Mouse (Mus musculus): ENCODE results near the gene Slc38a4. TPM values are rescaled to one million over a fixed set of nuclear protein-coding genes. Genes with fewer than 3 reads are reported as not detected.
A peak's percentile ranks its signal among the peaks of the same experiment; 100 is the strongest.

Slc38a4 gene
- polyA plus RNA-seq, 1 experiment from 2014 or later, result 8.5 TPM

- no peak overlapping the region for H3K27ac ChIP-seq (replicated peaks)
- H3K9ac ChIP-seq, result no peak overlapping the region
- H3K4me1 ChIP-seq (replicated peaks), result no peaks in the 10 kb centered on the region
- no peaks in the 10 kb centered on the region for H3K9me3 ChIP-seq
- no peak overlapping the region for H3K4me2 ChIP-seq
- ATAC-seq (ENCODE audit: low read depth), result no peak
- H3K27me3 ChIP-seq, result no peaks in the 10 kb centered on the region
- no peaks in the 10 kb centered on the region for H3K36me3 ChIP-seq
- 69% methylated on average over 13 of the region's 13 CpGs for WGBS
- H3K4me3 ChIP-seq, result no peak overlapping the region
Observed at GRCm38 (mm10) chr15:97072859-97073826, 17.4 kb upstream of the Slc38a4 start.

DNA sequence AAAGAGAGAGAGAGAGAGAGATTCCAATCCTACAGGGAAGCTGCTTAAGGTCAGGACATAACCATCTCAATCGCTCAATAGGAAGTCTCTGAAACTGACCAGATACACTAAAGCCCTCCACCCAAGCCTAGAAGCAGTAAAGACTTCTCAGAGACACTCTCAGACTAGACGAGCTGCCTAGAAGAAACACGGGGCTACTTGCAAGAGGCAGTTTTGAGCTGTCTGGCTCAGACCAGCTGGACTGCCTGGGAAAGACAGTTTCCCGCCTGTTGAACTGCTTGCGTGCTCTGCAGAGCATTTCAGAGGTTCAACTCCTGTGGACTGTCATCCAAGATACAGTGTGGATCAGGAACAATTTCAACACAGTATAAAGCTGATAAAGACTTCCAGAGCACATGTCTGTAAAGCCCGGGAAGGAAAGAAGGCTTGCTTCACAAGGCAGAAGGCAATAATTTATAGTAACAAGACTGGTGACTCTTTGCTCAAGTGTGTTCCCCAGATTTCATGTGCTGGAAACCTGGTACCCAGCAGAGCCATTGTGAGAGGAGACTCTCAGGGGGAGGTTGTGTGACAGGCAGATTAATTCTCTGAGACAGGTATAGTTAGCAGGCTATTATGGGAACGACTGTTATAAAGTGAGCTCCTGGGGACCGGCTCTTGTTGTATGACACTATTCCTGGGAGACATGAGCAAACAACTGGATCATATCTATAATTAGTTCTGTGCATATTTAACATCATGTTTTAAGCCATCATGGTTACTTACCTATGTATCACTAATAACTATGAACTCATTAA lies 11.8 kb upstream of the Slc38a4 start:
- H3K27ac ChIP-seq (replicated peaks), result no peak overlapping the region
- H3K9me3 ChIP-seq, result no peaks in the 10 kb centered on the region
- WGBS, result 53% methylated on average over 8 of the region's 8 CpGs
- no peak for ATAC-seq (ENCODE audit: low read depth)
- no peaks in the 10 kb centered on the region for H3K4me1 ChIP-seq (replicated peaks)
- H3K4me3 ChIP-seq, result no peak overlapping the region
- H3K4me2 ChIP-seq, result no peak overlapping the region
- H3K9ac ChIP-seq, result no peak overlapping the region
- H3K36me3 ChIP-seq, result no peaks in the 10 kb centered on the region
- no peaks in the 10 kb centered on the region for H3K27me3 ChIP-seq

- H3K36me3 ChIP-seq, result no peaks in the 10 kb centered on the region
- no peak for ATAC-seq (ENCODE audit: low read depth)
- 83% methylated on average over 5 of the region's 5 CpGs for WGBS
Observed at GRCm38 (mm10) chr15:97066937-97067336, 11.2 kb upstream of the Slc38a4 start.

DNA sequence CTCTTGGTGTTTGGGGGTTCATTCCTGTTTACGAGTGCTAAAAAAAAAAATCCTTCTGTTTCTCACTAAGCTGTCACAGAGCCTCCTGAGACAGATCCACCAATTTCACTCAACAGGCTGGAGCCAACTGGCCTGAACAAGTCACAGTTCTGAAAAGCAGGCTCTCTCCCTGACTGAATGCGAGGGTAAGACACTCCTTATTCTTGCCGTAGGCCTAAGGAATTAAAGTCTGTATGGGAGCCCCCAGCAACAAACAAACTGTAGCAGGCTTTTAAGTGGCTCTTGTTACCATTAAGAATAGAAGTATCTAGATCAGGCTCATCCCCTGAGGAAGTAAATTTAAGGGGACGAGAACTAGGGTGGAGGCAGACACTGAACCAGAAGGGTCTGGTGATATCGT lies 7.5 kb upstream of the Slc38a4 start:
- 94% methylated on average over 5 of the region's 5 CpGs for WGBS
- no peak overlapping the region for H3K9ac ChIP-seq
- no peak for ATAC-seq (ENCODE audit: low read depth)

More at GRCm38 (mm10) chr15:97066937-97067336, 11.2 kb upstream of the Slc38a4 start:
- Histone ChIP-seq H3K4me1 (replicated peaks) (no peaks in the 10 kb centered on the region), H3K27ac (replicated peaks) (no peak overlapping the region), H3K9me3 (no peaks in the 10 kb centered on the region), H3K9ac (no peak overlapping the region), H3K4me2 (no peak overlapping the region), H3K4me3 (no peak overlapping the region), H3K27me3 (no peaks in the 10 kb centered on the region)

GRCm38 (mm10) chr15:97060973-97061372 lies 5.2 kb upstream of the Slc38a4 start:
- Histone ChIP-seq H3K27me3 (peaks cover 3% of the 10 kb centered on the region; the same call in 1 of the 2 replicates), H3K9ac (no peak overlapping the region), H3K4me2 (no peak overlapping the region), H3K4me1 (replicated peaks) (no peaks in the 10 kb centered on the region), H3K4me3 (no peak overlapping the region), H3K36me3 (no peaks in the 10 kb centered on the region), H3K9me3 (no peaks in the 10 kb centered on the region), H3K27ac (replicated peaks) (no peak overlapping the region)
- no peak for ATAC-seq (ENCODE audit: low read depth)
- WGBS, result 92% methylated on average over 8 of the region's 8 CpGs

More for the DNA sequence above, 7.5 kb upstream of the Slc38a4 start:
- H3K4me2 ChIP-seq, result no peak overlapping the region
- no peak overlapping the region for H3K27ac ChIP-seq (replicated peaks)
- no peaks in the 10 kb centered on the region for H3K4me1 ChIP-seq (replicated peaks)
- no peak overlapping the region for H3K4me3 ChIP-seq
- no peaks in the 10 kb centered on the region for H3K36me3 ChIP-seq
- H3K27me3 ChIP-seq, result no peaks in the 10 kb centered on the region
- no peaks in the 10 kb centered on the region for H3K9me3 ChIP-seq

DNA sequence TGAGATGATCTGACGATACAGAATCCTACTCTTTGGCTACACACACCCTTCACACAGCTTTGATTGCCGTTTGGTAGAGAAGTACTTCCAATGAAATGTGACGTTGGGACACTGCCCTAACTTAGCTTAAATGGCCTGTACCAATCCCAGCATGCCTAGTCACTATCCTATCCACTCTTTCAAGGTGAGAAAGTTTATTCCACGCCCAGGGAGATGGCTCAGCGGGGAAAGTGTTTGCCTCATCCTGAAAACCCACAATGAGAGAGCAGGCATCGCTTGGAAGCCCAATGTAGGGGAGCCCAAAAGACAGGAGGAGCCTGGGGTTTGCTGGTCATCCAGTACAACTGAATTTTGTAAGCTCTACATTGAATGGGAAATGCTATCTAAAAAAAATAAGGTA lies 4.8 kb upstream of the Slc38a4 start:
- ATAC-seq (ENCODE audit: low read depth), result no peak
- Histone ChIP-seq H3K36me3 (no peaks in the 10 kb centered on the region), H3K4me2 (no peak overlapping the region), H3K27ac (replicated peaks) (no peak overlapping the region), H3K4me3 (no peak overlapping the region), H3K9me3 (no peaks in the 10 kb centered on the region), H3K27me3 (peaks cover 5% of the 10 kb centered on the region), H3K4me1 (replicated peaks) (no peaks in the 10 kb centered on the region), H3K9ac (no peak overlapping the region)
- WGBS, result 93% methylated on average over 6 of the region's 6 CpGs

- Histone ChIP-seq H3K9me3 (no peaks in the 10 kb centered on the region), H3K27me3 (peaks cover 10% of the 10 kb centered on the region), H3K27ac (replicated peaks) (no peak overlapping the region), H3K36me3 (no peaks in the 10 kb centered on the region), H3K4me3 (no peak overlapping the region), H3K9ac (no peak overlapping the region), H3K4me2 (no peak overlapping the region), H3K4me1 (replicated peaks) (peaks cover 1% of the 10 kb centered on the region; the same call in 1 of the 2 replicates)
- 90% methylated on average over 14 of the region's 14 CpGs for WGBS
- no peak for ATAC-seq (ENCODE audit: low read depth)
Observed at GRCm38 (mm10) chr15:97060102-97060501, 4.3 kb upstream of the Slc38a4 start.

DNA sequence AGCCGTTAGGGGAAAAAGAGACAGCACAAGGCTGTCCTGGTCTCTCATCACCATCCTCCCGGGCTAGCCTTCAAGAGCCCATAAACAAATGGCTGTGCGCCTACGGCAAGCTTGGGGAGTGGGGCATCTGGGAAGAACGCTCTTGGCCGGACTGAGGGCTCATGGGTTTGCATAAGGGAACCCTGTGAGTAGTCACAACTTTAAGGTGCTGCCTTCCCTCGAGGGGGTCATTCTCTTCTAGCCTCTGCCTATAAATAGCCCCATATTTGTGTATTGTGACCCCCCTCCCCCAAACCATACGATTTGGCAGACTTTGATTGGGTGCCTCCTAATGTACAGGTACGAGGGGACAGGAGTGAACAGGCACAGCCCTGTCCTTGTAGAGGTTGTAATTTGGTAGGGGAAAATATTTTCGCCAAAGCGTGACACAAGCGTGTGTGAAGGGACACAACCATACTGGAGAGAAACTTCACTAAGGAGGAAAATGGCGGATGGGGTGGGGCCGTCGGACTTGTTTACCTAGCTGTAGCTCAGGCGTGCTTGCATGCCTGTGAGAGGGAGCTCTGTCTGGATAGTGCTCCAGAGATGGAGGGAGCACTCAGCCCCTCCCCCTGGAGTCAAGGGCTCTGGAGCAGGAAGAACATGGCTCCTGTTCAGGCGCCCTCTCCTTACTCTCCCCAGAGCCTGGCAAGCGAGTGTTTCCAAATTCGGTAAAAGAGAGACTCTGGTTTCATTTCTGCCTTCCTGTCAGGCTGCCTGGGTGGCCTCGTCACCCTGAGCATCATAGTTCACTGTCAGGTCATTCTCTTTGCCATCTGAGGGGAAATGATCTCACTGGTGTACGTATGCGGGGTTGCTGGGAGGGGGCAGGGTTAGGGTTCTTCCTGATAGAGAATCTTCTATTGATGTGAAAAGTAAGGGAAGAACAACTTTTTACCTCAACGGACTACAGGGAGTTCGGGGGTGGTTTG lies 3.6 kb upstream of the Slc38a4 start:
- Histone ChIP-seq H3K4me1 (replicated peaks) (peaks cover 9% of the 10 kb centered on the region; the same call in 1 of the 2 replicates), H3K27me3 (peaks cover 15% of the 10 kb centered on the region), H3K4me2 (no peak overlapping the region), H3K9ac (no peak overlapping the region), H3K9me3 (peaks cover 4% of the 10 kb centered on the region; the same call in 1 of the 2 replicates), H3K4me3 (no peak overlapping the region), H3K27ac (replicated peaks) (no peak overlapping the region), H3K36me3 (no peaks in the 10 kb centered on the region)
- ATAC-seq (ENCODE audit: low read depth), result no peak
- WGBS, result 88% methylated on average over 24 of the region's 24 CpGs

- WGBS, result 44% methylated on average over 31 of the region's 31 CpGs
- H3K27me3 ChIP-seq, result peaks cover 18% of the 10 kb centered on the region
- H3K4me1 ChIP-seq (replicated peaks), result peaks cover 11% of the 10 kb centered on the region; the same call in 1 of the 2 replicates
- peak overlapping the region; percentile 33 for H3K4me3 ChIP-seq
- peak overlapping the region; percentile 56 for H3K4me2 ChIP-seq
- ATAC-seq (ENCODE audit: low read depth), result no peak
- no peak overlapping the region for H3K27ac ChIP-seq (replicated peaks)
- H3K9me3 ChIP-seq, result peaks cover 8% of the 10 kb centered on the region; the same call in 1 of the 2 replicates
- H3K36me3 ChIP-seq, result no peaks in the 10 kb centered on the region
- H3K9ac ChIP-seq, result peak overlapping the region; percentile 47
Observed at GRCm38 (mm10) chr15:97054767-97055489, 828 bp downstream of the Slc38a4 start.

DNA sequence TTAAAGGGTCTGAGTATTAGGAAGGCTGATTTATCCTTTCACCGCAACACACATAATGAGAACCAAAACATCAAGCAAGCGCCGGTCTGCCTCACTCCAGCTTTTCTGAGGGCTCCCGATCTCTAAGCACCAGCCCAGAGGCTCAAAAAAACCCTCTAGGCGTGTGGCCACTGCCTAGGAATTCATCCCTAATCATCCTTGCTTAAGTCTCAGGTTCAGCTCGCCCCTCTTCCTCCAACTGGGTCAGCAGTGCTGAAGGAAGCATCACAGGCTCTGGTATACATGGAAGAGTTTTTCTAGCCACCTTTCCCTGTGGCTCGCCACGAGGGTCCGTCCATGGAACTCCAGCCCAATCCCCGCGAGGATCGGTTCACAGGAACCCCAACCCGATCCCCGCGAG lies 1.6 kb downstream of the Slc38a4 start:
- Histone ChIP-seq H3K27ac (replicated peaks) (no peak overlapping the region), H3K27me3 (peaks cover 18% of the 10 kb centered on the region), H3K9me3 (peaks cover 8% of the 10 kb centered on the region; the same call in 1 of the 2 replicates), H3K4me2 (peak overlapping the region; percentile 56), H3K36me3 (no peaks in the 10 kb centered on the region), H3K4me3 (peak overlapping the region; percentile 33), H3K4me1 (replicated peaks) (peaks cover 17% of the 10 kb centered on the region; the same call in 1 of the 2 replicates), H3K9ac (peak overlapping the region; percentile 47)
- no peak for ATAC-seq (ENCODE audit: low read depth)
- 62% methylated on average over 15 of the region's 15 CpGs for WGBS

DNA sequence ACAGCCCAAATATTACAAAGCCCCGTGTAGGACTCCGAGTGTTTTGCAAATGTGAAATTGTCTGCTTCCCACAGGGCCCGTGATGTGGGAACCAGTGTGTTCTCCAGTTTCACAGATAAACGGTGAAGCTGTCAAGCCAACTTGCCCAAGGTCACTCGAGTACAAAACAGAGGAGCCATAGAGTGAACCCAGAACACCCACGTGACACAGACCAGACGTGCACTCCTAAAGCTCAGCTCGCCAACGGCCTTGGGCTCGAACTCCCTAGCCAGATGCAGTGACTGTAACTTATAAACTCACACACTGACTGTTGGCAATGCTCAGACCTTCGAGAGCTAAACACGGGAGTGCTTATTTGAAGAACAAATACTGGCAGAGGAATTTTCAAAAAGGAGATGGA lies 5.3 kb downstream of the Slc38a4 start:
- no peak overlapping the region for H3K4me3 ChIP-seq
- WGBS, result 68% methylated on average over 12 of the region's 12 CpGs

More for the DNA sequence above, 5.3 kb downstream of the Slc38a4 start:
- Histone ChIP-seq H3K9me3 (peaks cover 8% of the 10 kb centered on the region; the same call in 1 of the 2 replicates), H3K9ac (no peak overlapping the region), H3K4me1 (replicated peaks) (peaks cover 19% of the 10 kb centered on the region; the same call in 1 of the 2 replicates), H3K36me3 (no peaks in the 10 kb centered on the region), H3K27me3 (peaks cover 11% of the 10 kb centered on the region), H3K4me2 (no peak overlapping the region), H3K27ac (replicated peaks) (no peak overlapping the region)
- ATAC-seq (ENCODE audit: low read depth), result no peak

All from neural tube, embryonic 13.5 days (tissue).